Mouse (Mus musculus) MEL (cell line): ENCODE data around the gene Mta1. TPM values are rescaled to one million over a fixed set of nuclear protein-coding genes. Genes with fewer than 3 reads are reported as not detected.

Experiments
- DNase-seq: peaks from one replicate; pipeline ENCODE4 v3.0.0; 2011; ENCODE audit warnings: low read depth, low spot score
- H3K27ac ChIP-seq: 2 replicates; pipeline ENCODE4 v1.5.1; 2012; ENCODE audit warnings: low read depth, mild to moderate bottlenecking, control low read depth, low read length, moderate library complexity; ENCODE audit not compliant: control insufficient read depth
- H3K27me3 ChIP-seq, 2 experiments: fragments of 150-350 bp in 1 of 2; sonication (generic) in 1 of 2; 2 replicates each; pipeline ENCODE4 v1.6.1; 2012; ENCODE audit warnings: low read length in 2 of 2, mild to moderate bottlenecking in 2 of 2, improper control_type of control experiment in 1 of 2, moderate library complexity in 1 of 2; ENCODE audit not compliant: insufficient read depth in 2 of 2, control insufficient read depth in 1 of 2
- H3K36me3 ChIP-seq, 2 experiments: 2 replicates each; pipeline ENCODE4 v1.6.1; 2012 to 2014; ENCODE audit warnings: low read length in 2 of 2, improper control_type of control experiment in 1 of 2, inconsistent platforms in 1 of 2, mild to moderate bottlenecking in 1 of 2; ENCODE audit not compliant: insufficient read depth in 2 of 2, control insufficient read depth in 1 of 2
- H3K4me1 ChIP-seq, 2 experiments: fragments of 150-350 bp in 1 of 2; sonication (generic) in 1 of 2; 2 replicates each; pipeline ENCODE4 v1.6.1; 2012; ENCODE audit warnings: low read length in 2 of 2, improper control_type of control experiment in 1 of 2, mild to moderate bottlenecking in 1 of 2; ENCODE audit not compliant: insufficient read depth in 2 of 2, control insufficient read depth in 1 of 2
- H3K4me3 ChIP-seq, 2 experiments: fragments of 150-350 bp in 1 of 2; sonication (generic) in 1 of 2; 2 replicates each; pipeline ENCODE4 v1.5.1; 2012; ENCODE audit warnings: low read depth in 2 of 2, low read length in 2 of 2, mild to moderate bottlenecking in 2 of 2, moderate library complexity in 2 of 2, control low read depth in 1 of 2, improper control_type of control experiment in 1 of 2; ENCODE audit not compliant: control insufficient read depth in 1 of 2, insufficient read depth in 1 of 2
- H3K79me2 ChIP-seq: 2 replicates; pipeline ENCODE4 v1.6.1; 2012; ENCODE audit warnings: mild to moderate bottlenecking, low read length, moderate library complexity; ENCODE audit not compliant: control insufficient read depth, poor library complexity, insufficient read depth
- H3K9ac ChIP-seq: 2 replicates; pipeline ENCODE4 v1.6.1; 2012; ENCODE audit warnings: low read depth, mild to moderate bottlenecking, control low read depth, low read length, moderate library complexity; ENCODE audit not compliant: control insufficient read depth, poor library complexity, severe bottlenecking
- H3K9me3 ChIP-seq: fragments of 150-350 bp; sonication (generic); replicated peaks from 2 replicates; pipeline ENCODE4 v1.6.1; 2012; ENCODE audit warnings: mild to moderate bottlenecking, low read length, improper control_type of control experiment, moderate library complexity; ENCODE audit not compliant: insufficient read depth
- CHD2 ChIP-seq: IDR thresholded peaks from 2 replicates; pipeline ENCODE4 v1.6.1; 2011; ENCODE audit warnings: low read length, improper control_type of control experiment
- CTCF ChIP-seq, 3 experiments: IDR thresholded peaks in 2 of 3; conservative IDR thresholded peaks in 1 of 3; 2 replicates each; pipeline ENCODE4 v1.5.1; 2011 to 2012; ENCODE audit warnings: low read length in 3 of 3, low read depth in 2 of 3, mild to moderate bottlenecking in 2 of 3, improper control_type of control experiment in 1 of 3, inconsistent platforms in 1 of 3, mixed read lengths in 1 of 3, moderate library complexity in 1 of 3; ENCODE audit not compliant: control insufficient read depth in 1 of 3, insufficient read depth in 1 of 3, poor library complexity in 1 of 3, severe bottlenecking in 1 of 3
- ELF1 ChIP-seq: IDR thresholded peaks from 2 replicates; pipeline ENCODE4 v1.6.1; 2014; ENCODE audit warnings: low read depth, mild to moderate bottlenecking, inconsistent platforms, low read length, improper control_type of control experiment, moderate library complexity
- EP300 ChIP-seq, 2 experiments: IDR thresholded peaks; 2 replicates each; pipeline ENCODE4 v1.6.1; 2011; ENCODE audit warnings: improper control_type of control experiment in 2 of 2, low read length in 2 of 2, low read depth in 1 of 2, mild to moderate bottlenecking in 1 of 2
- GATA1 ChIP-seq: IDR thresholded peaks from 2 replicates; pipeline ENCODE4 v1.6.1; 2011; ENCODE audit warnings: low read depth, low read length, improper control_type of control experiment
- JUND ChIP-seq: IDR thresholded peaks from 2 replicates; pipeline ENCODE4 v1.6.1; 2011; ENCODE audit warnings: low read depth, mild to moderate bottlenecking, improper control_type of control experiment, low read length
- KAT2A ChIP-seq: conservative IDR thresholded peaks from 2 replicates; pipeline ENCODE4 v1.6.1; 2012; ENCODE audit warnings: low read depth, low read length, improper control_type of control experiment, inconsistent platforms
- MAFK ChIP-seq: IDR thresholded peaks from 2 replicates; pipeline ENCODE4 v1.6.1; 2011; ENCODE audit warnings: low read depth, mild to moderate bottlenecking, low read length, improper control_type of control experiment, borderline replicate concordance
- MAX ChIP-seq: IDR thresholded peaks from 2 replicates; pipeline ENCODE4 v1.6.1; 2011; ENCODE audit warnings: low read length, improper control_type of control experiment
- MEF2A ChIP-seq: IDR thresholded peaks from 2 replicates; pipeline ENCODE4 v1.6.1; 2014; ENCODE audit warnings: low read depth, mild to moderate bottlenecking, inconsistent platforms, low read length, improper control_type of control experiment; ENCODE audit not compliant: poor library complexity, insufficient replicate concordance, severe bottlenecking; ENCODE audit errors: extremely low read depth
- MYC ChIP-seq: IDR thresholded peaks from 2 replicates; pipeline ENCODE4 v1.6.1; 2011; ENCODE audit warnings: low read depth, mild to moderate bottlenecking, low read length, improper control_type of control experiment, moderate library complexity
- NRF1 ChIP-seq: IDR thresholded peaks from 2 replicates; pipeline ENCODE4 v1.6.1; 2014; ENCODE audit warnings: low read depth, mild to moderate bottlenecking, inconsistent platforms, low read length, improper control_type of control experiment, moderate library complexity; ENCODE audit not compliant: poor library complexity, insufficient read depth, severe bottlenecking
- POLR2A ChIP-seq, 2 experiments: IDR thresholded peaks; 2 replicates each; pipeline ENCODE4 v1.6.1; 2011 to 2012; ENCODE audit warnings: low read length in 2 of 2, mild to moderate bottlenecking in 2 of 2, control low read depth in 1 of 2, improper control_type of control experiment in 1 of 2, low read depth in 1 of 2, moderate library complexity in 1 of 2; ENCODE audit not compliant: control insufficient read depth in 1 of 2, insufficient read depth in 1 of 2, poor library complexity in 1 of 2
- RAD21 ChIP-seq: IDR thresholded peaks from 2 replicates; pipeline ENCODE4 v1.6.1; 2011; ENCODE audit warnings: mild to moderate bottlenecking, low read depth, low read length, improper control_type of control experiment
- SMC3 ChIP-seq: IDR thresholded peaks from 2 replicates; pipeline ENCODE4 v1.6.1; 2011; ENCODE audit warnings: low read depth, low read length, improper control_type of control experiment
- TAL1 ChIP-seq: IDR thresholded peaks from 2 replicates; pipeline ENCODE4 v1.6.1; 2012; ENCODE audit warnings: mild to moderate bottlenecking, inconsistent platforms, low read length, moderate library complexity, mixed read lengths
- TBP ChIP-seq: IDR thresholded peaks from 2 replicates; pipeline ENCODE4 v1.8.0; 2011; ENCODE audit warnings: low read depth, low read length, improper control_type of control experiment
- TCF12 ChIP-seq: IDR thresholded peaks from 2 replicates; pipeline ENCODE4 v1.6.1; 2014; ENCODE audit warnings: low read depth, mild to moderate bottlenecking, inconsistent platforms, low read length, improper control_type of control experiment, moderate library complexity
- UBTF ChIP-seq: IDR thresholded peaks from 2 replicates; pipeline ENCODE4 v1.6.1; 2012; ENCODE audit warnings: low read depth, mild to moderate bottlenecking, inconsistent platforms, low read length, improper control_type of control experiment, moderate library complexity, borderline replicate concordance; ENCODE audit not compliant: insufficient read depth
- ZKSCAN1 ChIP-seq: IDR thresholded peaks from 2 replicates; pipeline ENCODE4 v1.6.1; 2012; ENCODE audit warnings: low read depth, mild to moderate bottlenecking, inconsistent platforms, low read length, improper control_type of control experiment, moderate library complexity
- ZMIZ1 ChIP-seq: IDR thresholded peaks from 2 replicates; pipeline ENCODE4 v1.6.1; 2012; ENCODE audit warnings: low read depth, mild to moderate bottlenecking, inconsistent platforms, low read length, improper control_type of control experiment, moderate library complexity
- ZNF384 ChIP-seq: IDR thresholded peaks from 2 replicates; pipeline ENCODE4 v1.6.1; 2012; ENCODE audit warnings: low read depth, mild to moderate bottlenecking, inconsistent platforms, low read length, improper control_type of control experiment
- polyA plus RNA-seq, 2 experiments: library from polyadenylated mRNA; stranded (reverse) in 1 of 2; unstranded in 1 of 2; fragments of >175 nt in 1 of 2; fragments of >200 nt in 1 of 2; gene quantifications; 2 replicates each; pipeline versions ENCODE4 v1.2.1 to v1.2.4; 2012; ENCODE audit warnings: low replicate concordance in 2 of 2, low read depth in 1 of 2; ENCODE audit not compliant: insufficient read length in 2 of 2, insufficient read depth in 1 of 2, missing spikeins in 1 of 2
- total RNA-seq: library from RNA; depleted of rRNA; stranded (reverse); fragments of 300-350 nt; gene quantifications from 2 replicates; pipeline ENCODE4 v1.2.3, GENCODE M21; 2012

Mta1 gene
- total and polyA plus RNA-seq, 3 experiments, result 69.0 to 410 (median 99.5) TPM

DNA sequence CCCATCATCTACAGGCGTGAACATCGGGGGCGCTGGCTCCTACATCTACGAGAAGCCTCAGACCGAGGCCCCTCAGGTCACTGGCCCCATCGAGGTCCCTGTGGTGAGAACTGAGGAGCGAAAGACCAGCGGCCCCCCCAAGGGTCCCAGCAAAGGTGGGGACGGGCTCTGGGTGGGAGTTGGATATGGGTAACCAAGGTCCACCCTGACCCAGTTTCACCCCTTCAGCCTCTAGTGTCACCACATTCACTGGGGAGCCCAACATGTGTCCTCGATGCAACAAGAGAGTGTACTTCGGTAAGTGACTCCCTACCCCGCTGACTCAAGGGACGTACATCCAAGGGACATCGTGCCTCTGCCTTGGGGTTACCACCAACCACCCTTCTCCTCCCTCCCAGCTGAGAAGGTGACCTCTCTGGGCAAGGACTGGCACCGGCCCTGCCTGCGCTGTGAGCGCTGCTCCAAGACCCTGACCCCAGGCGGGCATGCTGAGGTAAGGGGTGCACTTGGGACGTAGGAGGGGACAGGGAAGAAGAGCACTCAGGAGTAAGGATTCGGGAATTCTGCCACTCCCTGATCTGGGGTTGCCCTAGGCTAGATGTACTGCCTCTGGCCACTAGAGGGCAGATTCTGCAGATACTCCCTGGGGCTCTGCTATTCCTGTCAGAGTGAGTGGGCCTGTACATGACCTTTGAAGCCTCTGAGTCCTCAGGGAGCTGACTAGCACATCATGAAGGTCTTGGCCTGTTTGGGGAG is 46.1 kb downstream of the Mta1 start:
- Histone ChIP-seq H3K4me3 (no peak overlapping the region), H3K79me2 (peaks cover 2% of the 10 kb centered on the region; the same call in 1 of the 2 replicates), H3K9ac (no peak overlapping the region), H3K36me3 (peaks cover 0 to 18% of the 10 kb centered on the region in 2 experiments; a peak in 2 of 4 replicates), H3K9me3 (no peaks in the 10 kb centered on the region), H3K27me3 (no peaks in the 10 kb centered on the region), H3K27ac (no peak overlapping the region), H3K4me1 (peaks cover 9 to 36% of the 10 kb centered on the region in 2 experiments; a peak in 3 of 4 replicates)
- peak in 2 of 3 experiments; percentile 94 to 100; a peak in 4 of 6 replicates for TF ChIP-seq CTCF (IDR thresholded peaks at IDR 0.05 in 2 of 3, conservative IDR thresholded peaks at IDR 0.05 in 1 of 3; ENCODE audit: control insufficient read depth in 1 of 3, insufficient read depth in 1 of 3, low read depth in 2 of 3, low read length in 3 of 3, poor library complexity in 1 of 3, severe bottlenecking in 1 of 3)
- TF ChIP-seq GATA1, result 0 out of 2 replicates have a peak, but pooled peaks have one; percentile 17
- TF ChIP-seq SMC3, result peak; percentile 43; the same call in 1 of the 2 replicates
- no peak for TF ChIP-seq KAT2A
- peak; percentile 74 for DNase-seq

DNA sequence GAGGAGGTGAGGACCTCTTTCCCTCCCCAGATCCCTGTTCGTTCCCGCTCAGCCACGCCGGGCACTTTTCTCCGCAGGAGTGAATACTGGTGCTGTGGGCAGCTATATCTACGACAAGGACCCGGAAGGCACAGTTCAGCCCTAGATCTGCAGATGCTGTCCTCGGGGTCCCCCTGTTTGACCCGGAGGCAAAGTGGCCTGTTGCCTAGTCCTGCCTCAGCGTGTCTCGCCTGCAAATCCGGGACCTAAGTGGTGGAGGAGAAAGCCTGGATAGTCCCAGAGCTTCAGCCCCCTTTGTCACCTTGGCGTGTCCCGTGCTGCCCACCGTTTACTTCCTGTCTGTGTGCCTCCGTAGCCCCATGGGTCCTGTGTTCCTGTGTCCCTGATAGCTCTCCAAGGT is 46.8 kb downstream of the Mta1 start:
- Histone ChIP-seq H3K9me3 (no peaks in the 10 kb centered on the region), H3K27me3 (no peaks in the 10 kb centered on the region), H3K36me3 (peaks cover 0 to 12% of the 10 kb centered on the region in 2 experiments; a peak in 2 of 4 replicates), H3K9ac (no peak overlapping the region), H3K27ac (no peak overlapping the region), H3K4me3 (no peak overlapping the region), H3K79me2 (peaks cover 2% of the 10 kb centered on the region; the same call in 1 of the 2 replicates), H3K4me1 (peaks cover 10 to 32% of the 10 kb centered on the region in 2 experiments; a peak in 3 of 4 replicates)
- no peak for TF ChIP-seq JUND
- TF ChIP-seq SMC3, result no peak
- no peak for TF ChIP-seq ZKSCAN1
- TF ChIP-seq CHD2, result no peak
- TF ChIP-seq MEF2A, result no peak
- no peak for TF ChIP-seq TAL1
- no peak for TF ChIP-seq MYC
- no peak for TF ChIP-seq NRF1
- TF ChIP-seq RAD21, result no peak
- TF ChIP-seq ZNF384, result no peak
- TF ChIP-seq UBTF, result no peak
- TF ChIP-seq MAFK, result no peak
- TF ChIP-seq MAX, result no peak
- TF ChIP-seq ZMIZ1, result no peak
- TF ChIP-seq ELF1, result no peak
- no peak for TF ChIP-seq POLR2A (IDR thresholded peaks at IDR 0.05; ENCODE audit: control insufficient read depth in 1 of 2, insufficient read depth in 1 of 2, low read depth in 1 of 2, low read length in 2 of 2, poor library complexity in 1 of 2)
- TF ChIP-seq TCF12, result no peak
- no peak for TF ChIP-seq EP300 (IDR thresholded peaks at IDR 0.05; ENCODE audit: low read depth in 1 of 2, low read length in 2 of 2)
- TF ChIP-seq GATA1, result no peak
- no peak for TF ChIP-seq TBP
- no peak for DNase-seq
